Mouse (Mus musculus): Measurements from ENCODE around the gene Ssh3.

Ssh3 gene

GRCm38 (mm10) chr19:4216041-4216685 is 52.8 kb downstream of the Ssh3 start:
- peak; percentile 58 for DNase-seq (ENCODE audit: inconsistent ontology term)

GRCm38 (mm10) chr19:4215451-4215840 is 53.5 kb downstream of the Ssh3 start:
- no peak for DNase-seq (ENCODE audit: inconsistent ontology term)

GRCm38 (mm10) chr19:4214771-4215450 is 54.1 kb downstream of the Ssh3 start:
- DNase-seq (ENCODE audit: inconsistent ontology term) = peak; percentile 70

GRCm38 (mm10) chr19:4214071-4214770 is 54.8 kb downstream of the Ssh3 start, which contains the start of the genes Clcf1 and AC109138.7:
Gene Clcf1 (plus strand): TSS chr19:4214238.
Gene AC109138.7 (plus strand): TSS chr19:4214357.
- DNase-seq (ENCODE audit: inconsistent ontology term) = peak; percentile 97

- DNase-seq (ENCODE audit: inconsistent ontology term) = peak; percentile 99
These were observed 55.4 kb downstream of the Ssh3 start for GRCm38 (mm10) chr19:4213524-4213974.

GRCm38 (mm10) chr19:4211891-4212588 is 56.9 kb downstream of the Ssh3 start:
- DNase-seq (ENCODE audit: inconsistent ontology term) = no peak

Measured in Muller cell, postnatal 12 days (primary cell).